26 mouse cellular contexts compared by ENCODE assay signal in the genomic region with DNA sequence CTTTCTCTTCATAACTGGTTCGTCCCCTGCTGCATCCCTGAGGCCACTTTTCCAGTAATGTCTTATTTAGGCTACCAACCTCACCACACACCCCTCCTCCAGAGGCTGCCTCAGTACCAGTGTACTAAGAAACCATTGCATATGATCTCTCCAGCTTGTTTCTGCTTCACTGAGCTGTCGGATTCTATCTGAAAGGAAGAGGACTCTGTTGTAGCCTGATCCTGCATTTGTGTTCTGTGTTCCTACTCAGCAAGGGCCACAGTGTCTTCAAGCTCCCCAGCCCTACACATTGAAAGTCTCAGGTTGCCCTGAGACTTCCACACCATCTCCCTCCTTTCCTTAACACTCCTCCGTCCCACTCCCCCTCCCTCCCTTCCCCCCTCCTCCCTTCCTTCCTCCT.
DNase-seq lines count a peak whose midpoint lies in the region; ATAC-seq and TF ChIP-seq lines count a peak whose summit lies in the region.
"Had no signal": no experiment of that assay in that cellular context is flagged by ENCODE, and none has a peak within 500 bp of the region (broad histone marks: within the 10 kb centered on the region; RNA-seq: fewer than 3 reads in every experiment).

No protein-coding gene starts in this region.

- H3K36me3 ChIP-seq in hindbrain, embryonic 11.5 days (ENCODE audit: control insufficient read depth, insufficient read depth, low read length) = no peaks in the 10 kb centered on the region
- H3K36me3 ChIP-seq in hindbrain, embryonic 16.5 days (ENCODE audit: control insufficient read depth, insufficient read depth, low read length) = no peaks in the 10 kb centered on the region
- H3K36me3 ChIP-seq in kidney, postnatal 0 days (ENCODE audit: insufficient read depth, low read length) = no peaks in the 10 kb centered on the region
- H3K36me3 ChIP-seq: embryonic facial prominence, embryonic 13.5 days; forebrain, embryonic 15.5 days; heart, embryonic 12.5 days; hindbrain, embryonic 10.5 days; intestine, embryonic 15.5 days; limb, embryonic 10.5 days; liver, embryonic 15.5 days; lung, embryonic 15.5 days had no signal

- H3K4me2 ChIP-seq in hindbrain, embryonic 11.5 days (replicated peaks; ENCODE audit: low read depth, low read length) = no peak overlapping the region
- H3K4me2 ChIP-seq in hindbrain, embryonic 16.5 days (ENCODE audit: low read length) = no peak overlapping the region
- H3K4me2 ChIP-seq in kidney, postnatal 0 days (ENCODE audit: low read length) = no peak overlapping the region
- H3K4me2 ChIP-seq: embryonic facial prominence, embryonic 13.5 days; forebrain, embryonic 15.5 days; heart, embryonic 12.5 days; intestine, embryonic 15.5 days; liver, embryonic 15.5 days; lung, embryonic 15.5 days; midbrain, embryonic 11.5 days had no signal

- no peak for ATAC-seq in hindbrain, embryonic 11.5 days (ENCODE audit: low FRiP score)
- ATAC-seq in hindbrain, embryonic 16.5 days = no peak
- ATAC-seq in kidney, postnatal 0 days (replicated peaks; ENCODE audit: low FRiP score, low read depth) = no peak; the same call in 1 of the 2 replicates
- no peak for ATAC-seq in megakaryocyte progenitor cell, adult 5-6 weeks (replicated peaks; ENCODE audit: poor library complexity)
- ATAC-seq: forebrain, embryonic 15.5 days; intestine, embryonic 15.5 days had no signal

- no peak for TF ChIP-seq CTCF in kidney, postnatal 0 days (IDR thresholded peaks at IDR 0.05; ENCODE audit: low read depth)

- peaks cover 3% of the 10 kb centered on the region for H3K4me1 ChIP-seq in hindbrain, embryonic 11.5 days (replicated peaks; ENCODE audit: control insufficient read depth, insufficient read depth, low read length)
- H3K4me1 ChIP-seq in hindbrain, embryonic 16.5 days (ENCODE audit: control insufficient read depth, insufficient read depth, low read depth, low read length) = peaks cover 5% of the 10 kb centered on the region
- peaks cover 22% of the 10 kb centered on the region for H3K4me1 ChIP-seq in kidney, postnatal 0 days (replicated peaks; ENCODE audit: insufficient read depth, low read length)
- H3K4me1 ChIP-seq: liver, embryonic 15.5 days had no signal

- 17% methylated on average over 3 of the region's 3 CpGs for WGBS in hindbrain, embryonic 11.5 days
- 22% methylated on average over 3 of the region's 3 CpGs for WGBS in hindbrain, embryonic 16.5 days
- 28% methylated on average over 3 of the region's 3 CpGs for WGBS in kidney, postnatal 0 days

- no peak overlapping the region for H3K9ac ChIP-seq in hindbrain, embryonic 11.5 days (ENCODE audit: low read depth, low read length)
- no peak overlapping the region for H3K9ac ChIP-seq in hindbrain, embryonic 16.5 days (ENCODE audit: low read depth, low read length)
- no peak overlapping the region for H3K9ac ChIP-seq in kidney, postnatal 0 days (ENCODE audit: low read depth, low read length)
- H3K9ac ChIP-seq: embryonic facial prominence, embryonic 13.5 days; forebrain, embryonic 15.5 days; heart, embryonic 12.5 days; intestine, embryonic 15.5 days; liver, embryonic 15.5 days; lung, embryonic 15.5 days had no signal

- DNase-seq in hindbrain, embryonic 11.5 days (ENCODE audit: low spot score) = no peak
- peak; percentile 44 for DNase-seq in kidney, postnatal 0 days (ENCODE audit: low spot score)
- DNase-seq in kidney, postnatal 14 days = no peak
- peak; percentile 23 for DNase-seq in ES-CJ7 (ENCODE audit: low read depth, low spot score)
- DNase-seq in retina, postnatal 1 day = peak; percentile 80
- DNase-seq: B cell, adult 2 months; cerebellum, adult 11-12 months; heart, postnatal 10 days; kidney, adult 8-10 months; liver; right cerebral cortex, adult 18-20 months; right cerebral cortex, postnatal 4 days; thymus, postnatal 14 days had no signal

- no peak overlapping the region for H3K4me3 ChIP-seq in hindbrain, embryonic 11.5 days (ENCODE audit: low read depth, low read length)
- H3K4me3 ChIP-seq in hindbrain, embryonic 16.5 days (ENCODE audit: low read length) = no peak overlapping the region
- no peak overlapping the region for H3K4me3 ChIP-seq in kidney, postnatal 0 days (replicated peaks; ENCODE audit: low read depth, low read length)
- H3K4me3 ChIP-seq: embryonic facial prominence, embryonic 13.5 days; forebrain, embryonic 15.5 days; heart, embryonic 12.5 days; hindbrain, embryonic 10.5 days; intestine, embryonic 15.5 days; layer of hippocampus, adult 2 months; limb, embryonic 10.5 days; liver, embryonic 15.5 days; lung, embryonic 15.5 days had no signal

- H3K9me3 ChIP-seq in hindbrain, embryonic 11.5 days (ENCODE audit: control insufficient read depth, low read length) = no peaks in the 10 kb centered on the region
- no peaks in the 10 kb centered on the region for H3K9me3 ChIP-seq in hindbrain, embryonic 16.5 days (ENCODE audit: control insufficient read depth, low read length)
- no peaks in the 10 kb centered on the region for H3K9me3 ChIP-seq in kidney, postnatal 0 days (replicated peaks; ENCODE audit: low read length)
- H3K9me3 ChIP-seq: embryonic facial prominence, embryonic 13.5 days; forebrain, embryonic 15.5 days; heart, embryonic 12.5 days; hindbrain, embryonic 10.5 days; intestine, embryonic 15.5 days; limb, embryonic 10.5 days; liver, embryonic 15.5 days; lung, embryonic 15.5 days had no signal

- peak overlapping the region; percentile 36; the same call in 1 of the 2 replicates for H3K27ac ChIP-seq in hindbrain, embryonic 11.5 days (ENCODE audit: low read depth, low read length)
- H3K27ac ChIP-seq in hindbrain, embryonic 16.5 days (ENCODE audit: low read depth, low read length) = no peak overlapping the region
- H3K27ac ChIP-seq in kidney, postnatal 0 days = peak overlapping the region; percentile 36; the same call in 1 of the 2 replicates
- H3K27ac ChIP-seq: embryonic facial prominence, embryonic 13.5 days; forebrain, embryonic 15.5 days; intestine, embryonic 15.5 days; layer of hippocampus, adult 2 months; liver, embryonic 15.5 days; lung, embryonic 15.5 days; macrophage had no signal

- no peaks in the 10 kb centered on the region for H3K27me3 ChIP-seq in hindbrain, embryonic 11.5 days (ENCODE audit: control insufficient read depth, insufficient read depth, low read length)
- no peaks in the 10 kb centered on the region for H3K27me3 ChIP-seq in hindbrain, embryonic 16.5 days (replicated peaks; ENCODE audit: control insufficient read depth, insufficient read depth, low read length)
- H3K27me3 ChIP-seq in kidney, postnatal 0 days (ENCODE audit: insufficient read depth, low read length) = no peaks in the 10 kb centered on the region
- H3K27me3 ChIP-seq: embryonic facial prominence, embryonic 13.5 days; forebrain, embryonic 15.5 days; heart, embryonic 12.5 days; intestine, embryonic 15.5 days; liver, embryonic 15.5 days; lung, embryonic 15.5 days had no signal

Comparison
In these comparisons a context has a peak if more than half of its experiments do, and no peak if none do; other contexts are left out.
1. DNase-seq: peak in kidney, postnatal 0 days (single experiment), ES-CJ7 (single experiment) and retina, postnatal 1 day (single experiment); none in hindbrain, embryonic 11.5 days (single experiment) and kidney, postnatal 14 days (single experiment).